Mouse (Mus musculus) embryo, embryonic 11 days (tissue): ENCODE measurements around the gene Rep15.
A peak's percentile ranks its signal among the peaks of the same experiment; 100 is the strongest.

Experiments
- DNase-seq: peaks from one replicate; pipeline ENCODE4 v3.0.0-alpha.2; 2015

Gene Rep15

DNA sequence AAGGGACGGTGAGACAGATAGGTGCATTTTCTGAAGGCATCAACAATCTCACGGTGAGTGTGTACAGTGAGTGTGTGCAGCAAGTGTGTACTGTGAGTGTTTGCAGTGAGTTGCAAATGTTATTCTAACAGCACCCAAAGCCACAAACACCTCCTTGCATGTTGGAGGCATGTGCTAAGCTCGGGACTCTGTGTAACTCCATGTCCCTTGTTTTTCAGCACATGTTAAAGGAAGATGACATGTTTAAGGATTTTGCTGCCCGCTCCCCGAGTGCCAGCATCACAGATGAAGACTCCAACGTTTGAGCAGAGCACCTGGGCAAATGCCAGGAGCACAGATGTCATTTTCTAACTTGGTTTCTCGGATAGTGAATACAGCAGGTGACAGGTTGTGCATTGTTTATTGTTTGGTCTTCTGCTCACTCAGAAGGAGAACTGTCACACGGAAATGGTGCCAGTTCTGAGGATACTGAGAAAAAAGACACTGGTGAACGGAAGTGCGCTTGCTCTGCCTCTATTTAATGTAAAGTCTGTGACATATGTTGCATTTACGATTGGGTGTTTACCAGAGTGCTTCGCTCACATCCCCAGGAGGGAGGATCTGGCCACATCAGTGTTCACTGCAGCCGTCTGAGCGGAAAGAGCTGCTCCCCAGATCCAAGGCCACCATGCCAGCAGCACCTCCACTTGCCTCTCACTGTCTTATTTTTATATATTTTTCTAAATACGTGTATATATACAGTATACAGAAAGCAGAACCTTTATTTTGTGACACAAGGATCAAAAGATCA is 2.1 kb upstream of the Rep15 start:
- DNase-seq: no peak

DNA sequence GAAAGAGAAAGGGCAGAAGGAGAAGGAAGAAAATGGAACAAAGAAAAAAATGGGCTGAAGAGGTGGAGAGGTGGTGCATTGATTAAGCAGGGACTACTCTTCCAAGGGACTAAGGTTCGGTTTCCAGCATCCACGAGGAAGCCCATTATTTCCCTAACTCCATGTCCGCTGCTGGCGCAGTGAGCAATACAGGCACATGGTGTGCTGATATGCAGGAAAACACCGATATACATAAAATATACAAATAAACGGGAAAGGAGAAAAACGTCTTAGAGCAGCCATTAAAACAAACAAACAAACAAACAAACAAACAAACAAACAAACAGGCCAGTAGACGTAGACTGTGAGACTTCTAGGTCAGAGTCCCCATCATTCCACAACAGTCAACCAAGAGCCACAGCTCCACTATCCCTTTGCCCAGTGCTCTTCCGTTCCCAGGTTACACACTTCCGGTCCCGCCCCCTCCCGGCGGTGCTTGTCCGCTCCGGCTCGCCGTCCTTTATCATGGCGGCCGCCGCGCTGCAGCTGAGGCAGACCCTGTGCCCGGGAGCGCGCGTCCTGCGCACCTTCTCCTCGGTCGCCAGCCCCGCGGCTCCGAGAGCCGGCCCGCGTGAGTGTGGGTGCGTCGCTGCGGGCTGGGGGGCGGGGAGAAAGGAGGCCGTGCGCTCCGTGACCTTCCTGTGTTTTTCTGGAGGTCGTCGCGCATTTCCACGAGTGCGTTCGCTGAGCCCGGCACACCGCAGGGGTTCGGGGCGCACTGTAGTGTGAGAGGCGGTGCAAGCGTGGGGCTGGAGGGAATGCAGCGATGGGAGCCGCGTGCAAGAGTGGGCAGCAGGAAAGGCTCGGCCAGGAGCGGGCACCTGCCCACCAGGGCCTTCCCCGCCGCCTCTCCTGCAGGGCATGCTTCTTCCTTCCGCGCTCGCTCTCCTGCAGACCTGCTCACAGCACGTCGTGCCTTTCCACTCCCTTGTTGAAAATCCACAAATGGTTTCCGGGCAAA is 10.2 kb downstream of the Rep15 start, which contains the start of gene Mrps35:
Mrps35 (plus strand) TSS at position 474 of the 1,000 bp plus-strand sequence.
- peak; percentile 95 for DNase-seq

DNA sequence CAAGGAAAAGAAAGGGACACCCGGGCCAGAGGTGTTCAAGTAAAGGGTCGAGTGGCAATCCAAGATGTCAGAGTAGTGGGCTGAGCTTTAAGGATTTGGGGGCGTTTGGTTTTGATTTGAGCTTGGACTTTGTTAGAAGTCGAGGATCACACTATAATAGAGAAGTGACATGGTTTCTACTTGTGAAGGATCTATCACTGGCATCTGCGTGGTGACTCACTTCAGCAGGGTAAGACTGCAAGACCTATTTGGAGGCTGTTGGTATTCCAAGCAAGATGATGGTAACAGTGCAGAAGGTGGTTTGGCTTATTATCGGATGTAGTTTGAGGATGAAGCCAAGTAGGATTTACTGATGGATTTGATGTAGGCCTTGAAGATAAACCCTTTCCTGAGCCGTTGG is 11.2 kb downstream of the Rep15 start:
- no peak for DNase-seq

DNA sequence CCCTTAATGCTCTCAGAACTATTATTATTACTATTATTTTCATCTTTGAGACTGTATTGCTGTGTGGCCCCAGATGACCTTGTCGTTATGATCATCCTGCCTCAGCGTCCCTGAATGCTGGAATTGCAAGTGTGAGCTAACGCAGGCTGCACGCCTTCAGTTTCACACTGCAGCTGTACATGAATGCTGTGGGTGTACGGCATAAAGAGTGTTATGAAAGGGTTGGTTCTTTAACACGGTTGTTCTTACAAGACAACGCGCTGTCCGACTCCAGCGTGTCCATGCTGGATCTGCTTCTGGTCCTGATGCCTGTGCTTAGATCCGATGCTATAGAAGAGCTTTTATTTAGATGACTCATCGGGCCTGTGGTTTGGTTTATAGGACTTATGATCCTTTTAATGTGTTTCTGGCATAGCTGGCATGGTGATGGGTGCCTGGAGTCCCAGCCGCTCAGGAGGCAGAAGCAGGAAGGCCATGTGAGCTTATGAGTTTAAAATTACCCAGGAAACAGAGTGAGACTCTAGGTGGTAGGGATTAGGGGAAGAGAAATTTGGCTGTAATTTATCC is 16.9 kb downstream of the Rep15 start:
- no peak for DNase-seq

DNA sequence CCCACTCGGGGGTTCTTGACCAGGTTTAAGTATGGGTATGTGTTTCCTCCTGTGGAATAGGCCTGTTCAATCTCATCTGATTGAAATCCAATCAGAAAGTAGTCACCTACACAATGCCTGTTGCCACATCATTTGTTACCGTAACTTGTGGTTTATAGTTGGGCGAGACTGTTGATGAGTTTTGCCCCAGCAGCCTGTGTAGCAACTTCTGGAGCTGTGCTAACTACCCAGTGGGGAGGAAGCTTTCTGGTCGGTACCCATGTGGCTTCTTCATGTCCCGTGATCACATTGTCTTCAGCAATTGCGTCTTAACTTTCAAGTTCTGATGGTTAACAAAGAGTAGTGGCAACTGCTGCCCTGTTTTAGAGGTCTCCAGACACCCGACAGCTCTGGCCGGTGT is 19.3 kb downstream of the Rep15 start:
- no peak for DNase-seq

DNA sequence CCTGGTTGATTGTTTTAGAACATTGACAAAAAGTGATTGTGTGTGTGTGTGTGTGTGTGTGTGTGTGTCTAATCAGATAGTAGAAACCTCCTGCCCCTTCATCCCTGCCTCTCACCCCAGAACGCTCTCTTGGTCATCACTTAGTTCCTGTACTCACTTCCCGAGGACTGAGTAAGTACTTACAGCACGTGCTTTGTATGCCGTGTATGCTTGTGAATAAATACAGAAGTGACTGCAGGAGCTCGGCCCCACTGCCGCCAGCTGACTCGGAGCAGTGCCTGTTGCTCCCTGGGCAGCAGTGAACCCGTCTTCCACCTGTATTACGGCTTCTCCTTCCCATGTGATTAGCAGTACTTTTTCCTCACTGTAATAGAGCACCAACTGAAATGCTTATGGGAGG is 20.1 kb downstream of the Rep15 start:
- no peak for DNase-seq

DNA sequence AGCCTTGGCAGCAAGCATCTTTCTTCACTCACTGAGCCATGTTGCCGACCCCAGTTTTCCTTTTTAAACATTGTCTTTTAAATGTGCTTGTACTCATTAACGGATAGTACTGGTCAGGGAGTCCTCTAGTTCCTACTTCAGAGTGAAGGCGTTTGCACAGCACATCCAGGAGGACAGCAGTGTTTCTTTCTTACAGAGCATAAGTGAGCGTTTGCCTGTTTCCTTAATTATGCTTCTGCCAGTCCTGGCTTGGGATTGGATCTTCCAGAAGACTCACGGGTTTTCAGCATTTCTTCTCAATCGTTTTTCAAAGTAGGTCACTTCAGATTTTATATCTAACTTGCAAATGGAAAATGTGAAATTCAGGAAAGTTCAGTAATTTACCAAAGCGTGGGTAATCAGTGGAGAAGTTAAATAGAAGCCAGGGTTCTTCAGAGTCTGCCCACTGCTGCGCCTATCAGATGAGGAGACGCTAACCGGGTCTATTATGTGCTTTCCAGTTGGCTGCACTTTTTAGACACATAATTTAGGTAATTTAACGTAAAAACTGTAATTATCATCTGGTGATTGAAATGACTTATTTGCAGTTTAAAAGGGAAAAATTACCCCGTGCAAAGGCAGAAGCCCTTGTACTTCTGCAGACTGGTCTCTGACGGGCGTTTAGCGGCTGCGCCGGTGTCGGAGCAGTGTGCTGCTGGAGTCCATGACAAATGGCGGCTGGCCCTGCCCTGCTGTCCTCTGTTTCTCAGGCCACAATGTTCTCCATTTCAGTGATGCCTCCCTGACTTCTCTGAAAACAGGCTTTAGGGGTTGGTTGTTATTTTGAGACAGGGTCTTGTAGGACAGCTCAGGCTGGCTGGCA is 21.6 kb downstream of the Rep15 start:
- DNase-seq: no peak

DNA sequence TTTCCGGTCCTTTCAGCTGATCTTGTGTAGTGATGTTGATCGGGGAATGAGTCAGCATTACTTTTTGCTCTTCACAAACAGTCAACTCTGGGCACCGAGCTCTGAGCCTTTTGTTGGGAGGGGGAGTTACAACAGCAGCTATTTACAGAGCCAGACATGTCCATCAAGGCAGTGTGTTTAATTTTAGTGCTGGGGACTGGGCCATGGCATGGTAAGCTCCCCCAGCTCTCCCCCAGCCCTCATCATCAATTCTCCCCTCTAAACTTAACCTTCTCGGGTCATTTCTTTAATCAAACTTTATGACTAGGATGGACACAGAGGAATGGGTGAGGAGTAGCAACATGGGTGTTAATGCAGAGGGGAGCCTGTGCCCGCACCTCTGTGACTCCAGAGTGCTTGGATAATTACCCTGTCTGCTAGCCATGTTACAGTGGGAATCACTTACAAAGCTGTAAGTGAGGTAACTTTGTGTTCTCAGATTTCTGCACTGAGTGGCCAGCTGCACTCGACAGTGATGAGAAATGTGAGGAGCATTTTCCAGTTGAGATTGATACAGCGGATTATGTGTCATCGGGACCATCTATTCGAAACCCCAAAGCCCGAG is 23.1 kb downstream of the Rep15 start:
- no peak for DNase-seq

DNA sequence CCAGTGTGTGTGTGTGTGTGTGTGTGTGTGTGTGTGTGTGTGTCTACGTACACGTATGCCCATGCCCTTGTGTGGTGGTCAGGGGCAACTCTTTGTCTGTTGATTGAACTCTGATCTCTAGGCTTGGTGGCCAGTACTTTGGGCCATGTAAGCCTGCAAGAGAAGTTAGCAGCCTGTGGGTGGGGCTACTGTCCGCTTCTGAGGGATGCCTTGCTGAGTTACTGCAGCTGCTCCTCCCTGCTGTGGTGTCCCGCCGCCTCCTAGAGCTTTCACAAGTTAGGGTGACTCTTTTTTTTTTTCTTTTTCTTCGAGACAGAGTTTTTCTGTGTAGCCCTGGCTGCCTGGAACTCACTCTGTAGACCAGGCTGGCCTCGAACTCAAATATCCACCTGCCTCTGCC is 26.9 kb downstream of the Rep15 start:
- peak; percentile 11 for DNase-seq

DNA sequence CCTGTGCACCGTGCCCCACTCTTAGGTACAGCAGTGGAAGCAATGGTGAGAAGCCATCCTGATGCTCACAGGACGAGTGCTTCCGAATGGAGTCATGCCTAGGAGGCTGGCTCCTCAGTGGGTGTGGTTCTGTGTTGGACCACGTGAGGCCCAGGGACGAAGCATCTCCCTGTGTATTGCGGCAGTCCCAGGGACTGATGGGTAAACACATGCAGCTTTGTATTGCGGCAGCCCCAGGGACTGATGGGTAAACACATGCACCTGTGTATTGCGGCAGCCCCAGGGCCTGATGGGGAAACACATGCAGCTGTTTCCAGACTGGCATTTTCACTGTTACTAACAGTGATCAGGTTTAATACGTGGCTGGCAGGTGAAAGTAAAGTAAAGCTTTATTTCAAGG is 29.2 kb downstream of the Rep15 start:
- DNase-seq: no peak

DNA sequence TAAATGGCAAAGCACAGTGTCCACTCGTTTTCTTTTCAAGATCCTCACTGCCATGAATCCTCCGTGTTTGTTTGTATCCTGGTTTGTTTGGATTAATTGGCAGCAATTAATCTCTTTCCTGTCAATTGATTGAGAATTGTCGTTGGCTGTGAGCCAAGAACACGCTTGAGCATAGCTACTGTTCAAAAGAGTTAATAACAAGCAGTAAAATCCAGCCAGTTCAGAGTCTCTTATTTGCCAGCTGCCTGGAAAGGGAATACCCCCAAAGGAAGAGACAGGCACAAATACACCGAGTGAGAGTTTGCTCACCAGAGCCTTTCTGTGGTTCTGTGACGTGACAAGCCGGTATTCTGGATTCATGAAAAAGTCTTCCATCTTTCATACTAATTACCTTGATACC is 29.6 kb downstream of the Rep15 start:
- DNase-seq: no peak

DNA sequence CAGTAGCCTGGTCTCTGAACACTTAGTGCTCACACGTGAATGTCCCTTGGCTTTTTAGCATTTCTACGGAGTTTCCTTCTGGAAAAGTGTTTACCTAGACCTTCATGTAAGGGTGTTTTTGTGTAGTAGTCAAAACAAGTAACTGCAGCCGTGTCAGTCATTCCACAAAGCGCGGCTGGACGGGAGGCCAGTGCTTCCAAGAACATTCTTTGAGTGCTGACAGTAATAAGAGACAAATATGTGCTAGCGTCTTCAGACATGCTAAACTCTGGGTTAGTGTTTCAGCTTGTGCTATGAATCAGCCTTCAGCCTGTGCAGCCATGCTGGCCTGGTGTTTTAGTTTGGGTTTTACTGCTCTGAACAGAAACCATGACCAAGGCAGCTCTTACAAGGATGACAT is 30.3 kb downstream of the Rep15 start:
- DNase-seq: no peak

DNA sequence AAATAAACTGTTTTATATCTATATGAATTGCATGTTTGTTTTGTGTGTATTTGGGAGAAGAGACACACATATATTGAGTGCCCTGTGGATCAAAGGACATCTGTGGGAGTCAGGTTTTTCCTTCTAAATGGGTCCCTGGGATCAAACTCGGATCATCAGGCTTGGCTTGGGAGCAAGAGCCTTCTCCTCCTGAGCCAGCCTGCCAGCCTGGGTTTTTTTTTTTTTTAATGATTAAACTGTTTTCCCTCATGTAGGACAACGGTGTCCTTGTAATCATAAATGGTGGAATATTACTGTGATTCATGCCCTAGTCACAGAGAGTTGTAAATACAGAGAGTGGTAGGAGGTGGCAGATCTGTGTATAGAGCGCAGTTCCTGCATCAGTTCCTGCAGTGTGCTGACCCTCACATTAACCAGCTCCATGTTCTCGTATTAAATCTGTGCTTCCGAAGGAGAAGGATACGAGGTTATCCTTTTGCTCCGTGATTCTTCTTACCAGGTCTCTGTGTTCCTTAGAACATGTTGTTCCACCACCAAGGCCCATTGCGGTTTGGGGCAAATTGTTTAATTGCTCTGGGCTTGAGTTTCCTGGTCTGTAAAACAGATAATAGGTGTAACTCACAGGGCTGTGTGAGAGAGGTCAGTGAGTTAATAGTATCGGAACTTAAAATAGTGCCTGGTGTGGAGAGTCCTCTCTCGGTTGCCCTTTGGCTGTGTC is 32.0 kb downstream of the Rep15 start:
- DNase-seq: no peak

DNA sequence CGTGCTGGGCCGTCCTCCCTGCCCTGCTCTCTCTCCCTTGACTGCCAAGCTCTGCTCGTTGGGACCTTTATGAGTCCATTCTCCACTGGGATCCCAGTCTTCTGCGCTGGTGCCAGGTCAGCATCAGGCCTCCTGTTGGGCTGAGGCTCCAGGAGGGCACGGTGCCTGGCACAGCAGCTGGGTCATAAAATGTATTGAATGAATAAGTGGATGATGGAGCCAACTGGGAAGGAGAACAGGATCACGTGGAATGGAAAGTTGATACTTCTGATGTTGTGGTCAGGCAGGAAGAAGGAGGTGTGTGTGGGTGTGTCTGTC is 32.5 kb downstream of the Rep15 start:
- no peak for DNase-seq

DNA sequence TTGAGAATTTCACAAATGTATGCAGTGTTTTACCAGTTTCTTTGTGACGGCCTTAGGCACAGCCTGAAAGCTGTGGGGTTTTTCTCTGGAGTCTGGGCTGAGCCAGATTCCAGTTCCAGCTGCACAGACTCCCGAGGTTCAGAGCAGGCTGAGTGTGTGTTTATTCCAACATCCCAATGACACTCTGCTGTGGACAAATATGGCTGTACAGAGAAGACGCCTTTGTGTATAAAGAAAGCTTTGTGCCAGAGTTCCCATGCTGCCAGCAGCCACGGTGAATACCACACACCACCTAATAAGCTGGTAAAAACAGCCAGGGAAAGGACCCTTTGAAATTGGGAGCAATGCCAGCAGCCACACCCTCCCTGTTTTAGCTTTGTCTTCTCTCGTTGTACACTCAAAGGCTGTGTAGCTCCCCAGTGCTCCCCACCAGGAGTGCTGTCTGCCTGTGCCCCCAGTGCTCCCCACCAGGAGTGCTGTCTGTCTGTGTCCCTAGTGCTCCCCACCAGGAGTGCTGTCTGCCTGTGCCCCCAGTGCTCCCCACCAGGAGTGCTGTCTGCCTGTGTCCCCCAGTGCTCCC is 43.5 kb downstream of the Rep15 start:
- DNase-seq: no peak

DNA sequence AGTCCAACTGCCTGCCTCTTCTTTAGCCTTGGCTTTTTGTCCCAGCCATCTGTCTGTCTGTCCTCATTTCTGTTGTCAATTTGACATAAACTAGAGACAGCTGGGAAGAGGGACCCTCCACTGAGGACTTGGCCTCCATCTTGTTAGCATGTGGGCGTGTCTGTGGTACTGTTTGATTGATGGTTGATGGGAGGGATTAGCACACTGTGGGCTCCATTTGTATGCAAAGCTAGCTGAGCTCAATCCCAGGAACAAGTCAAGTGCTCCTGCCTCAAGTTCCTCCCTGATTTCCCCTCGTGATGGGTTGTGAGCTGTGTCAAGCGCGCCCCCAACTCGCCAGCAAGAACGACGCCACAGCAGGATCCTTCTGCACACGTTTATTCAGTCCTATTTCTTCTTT is 44.5 kb downstream of the Rep15 start:
- DNase-seq: no peak

DNA sequence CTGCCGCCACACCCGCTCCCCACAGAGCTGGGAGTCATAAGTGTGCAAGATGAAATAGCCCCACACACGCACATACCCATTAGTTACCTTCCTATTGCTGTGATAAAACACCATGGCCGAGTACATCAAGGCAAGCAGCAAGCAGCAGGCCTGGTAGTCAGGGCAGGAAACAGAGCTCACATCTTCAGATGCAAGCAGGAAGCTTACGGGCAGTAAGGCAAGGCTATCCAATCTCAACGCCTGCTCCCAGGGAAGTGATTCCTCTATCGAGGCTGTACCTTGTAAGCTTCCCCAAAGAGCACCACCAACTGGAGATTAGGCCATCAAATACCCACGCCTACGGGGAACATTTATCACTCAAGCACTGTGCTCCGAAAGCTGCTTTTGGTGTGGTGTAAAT is 47.5 kb downstream of the Rep15 start:
- DNase-seq: no peak
